Mouse (Mus musculus) frontal cortex, postnatal 25 days (tissue): ENCODE measurements around the gene Antxr1.

Source experiments
- DNase-seq, 2 experiments: peaks; one replicate each; pipeline ENCODE4 v3.0.0; 2022; ENCODE audit warnings: low spot score in 2 of 2

Gene Antxr1

GRCm38 (mm10) chr6:87292911-87293851 lies 42.4 kb downstream of the Antxr1 start:
- DNase-seq, result no peak

- DNase-seq, result no peak
Measured at GRCm38 (mm10) chr6:87287251-87287650, 48.4 kb downstream of the Antxr1 start.

- DNase-seq, result no peak
Measured at GRCm38 (mm10) chr6:87285365-87285749, 50.3 kb downstream of the Antxr1 start.

GRCm38 (mm10) chr6:87284716-87285364 lies 50.8 kb downstream of the Antxr1 start:
- no peak for DNase-seq

- DNase-seq, result no peak
Measured at GRCm38 (mm10) chr6:87282346-87282781, 53.3 kb downstream of the Antxr1 start.

GRCm38 (mm10) chr6:87281771-87282170 lies 53.9 kb downstream of the Antxr1 start:
- DNase-seq, result no peak

GRCm38 (mm10) chr6:87278151-87278550 lies 57.5 kb downstream of the Antxr1 start:
- DNase-seq, result no peak

- DNase-seq, result no peak
Measured at GRCm38 (mm10) chr6:87277527-87277926, 58.1 kb downstream of the Antxr1 start.

GRCm38 (mm10) chr6:87276941-87277340 lies 58.7 kb downstream of the Antxr1 start:
- DNase-seq, result no peak

- no peak for DNase-seq
Measured at GRCm38 (mm10) chr6:87274779-87275178, 60.8 kb downstream of the Antxr1 start.

- no peak for DNase-seq
Measured at GRCm38 (mm10) chr6:87273791-87274190, 61.8 kb downstream of the Antxr1 start.

- no peak for DNase-seq
Measured at GRCm38 (mm10) chr6:87273141-87273540, 62.5 kb downstream of the Antxr1 start.

- DNase-seq, result no peak
Measured at GRCm38 (mm10) chr6:87272202-87272601, 63.4 kb downstream of the Antxr1 start.

GRCm38 (mm10) chr6:87270452-87270851 lies 65.2 kb downstream of the Antxr1 start:
- DNase-seq, result no peak

GRCm38 (mm10) chr6:87269950-87270349 lies 65.7 kb downstream of the Antxr1 start:
- DNase-seq, result no peak

GRCm38 (mm10) chr6:87262666-87263065 lies 73.0 kb downstream of the Antxr1 start:
- no peak for DNase-seq

GRCm38 (mm10) chr6:87258976-87259375 lies 76.6 kb downstream of the Antxr1 start:
- DNase-seq, result no peak

- DNase-seq, result peak; percentile 17 to 19
Measured at GRCm38 (mm10) chr6:87257981-87258775, 77.4 kb downstream of the Antxr1 start.

- DNase-seq, result no peak
Measured at GRCm38 (mm10) chr6:87257471-87257870, 78.2 kb downstream of the Antxr1 start.

GRCm38 (mm10) chr6:87255668-87256067 lies 80.0 kb downstream of the Antxr1 start:
- DNase-seq, result no peak

- no peak for DNase-seq
Measured at GRCm38 (mm10) chr6:87254756-87255155, 80.9 kb downstream of the Antxr1 start.

- no peak for DNase-seq
Measured at GRCm38 (mm10) chr6:87251716-87252115, 83.9 kb downstream of the Antxr1 start.
